Mouse (Mus musculus): ENCODE results near the gene Mgat4d. TPM values are rescaled to one million over a fixed set of nuclear protein-coding genes. Genes with fewer than 3 reads are reported as not detected.

The Mgat4d gene
- polyA plus RNA-seq, 1 experiment from 2014 or later, result not detected

DNA sequence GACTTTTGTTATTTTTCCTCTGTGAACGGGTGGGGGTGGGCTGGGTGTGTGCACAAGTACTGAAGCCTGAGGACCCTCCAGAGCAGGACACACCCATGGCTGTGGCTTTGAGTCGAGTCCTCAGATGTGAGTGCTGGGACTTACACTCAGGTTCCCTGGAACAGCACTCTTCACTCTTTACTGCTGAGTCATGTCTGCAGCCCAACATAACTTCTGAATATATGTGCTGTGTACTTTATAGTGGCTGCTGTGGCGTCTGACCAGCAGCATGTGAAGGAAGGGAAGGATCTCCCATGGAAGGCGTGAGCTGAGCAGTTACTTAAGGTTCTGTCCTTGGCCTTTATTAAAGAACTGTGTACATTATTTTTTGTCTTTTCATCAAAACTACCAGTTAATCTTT lies 31.9 kb downstream of the Mgat4d start:
- Histone ChIP-seq H3K4me3 (ENCODE audit: low read depth, low read length) (no peak overlapping the region), H3K27ac (ENCODE audit: low read depth, low read length) (no peak overlapping the region), H3K4me2 (no peak overlapping the region), H3K9me3 (ENCODE audit: control insufficient read depth, low read length) (no peaks in the 10 kb centered on the region), H3K9ac (ENCODE audit: low read depth, low read length) (no peak overlapping the region), H3K4me1 (replicated peaks; ENCODE audit: control insufficient read depth, insufficient read depth, low read length) (no peaks in the 10 kb centered on the region), H3K36me3 (ENCODE audit: control insufficient read depth, insufficient read depth, low read length) (no peaks in the 10 kb centered on the region), H3K27me3 (replicated peaks; ENCODE audit: control insufficient read depth, insufficient read depth, low read length) (no peaks in the 10 kb centered on the region)
- DNase-seq (ENCODE audit: low spot score), result no peak
- WGBS, result 55% methylated on average over 4 of the region's 4 CpGs
- ATAC-seq (replicated peaks; ENCODE audit: low FRiP score), result 0 out of 2 replicates have a peak, but pooled peaks have one; percentile 20

- no peak overlapping the region for H3K4me3 ChIP-seq (ENCODE audit: low read depth, low read length)
- H3K27ac ChIP-seq (ENCODE audit: low read depth, low read length), result no peak overlapping the region
- H3K9me3 ChIP-seq (ENCODE audit: control insufficient read depth, low read length), result no peaks in the 10 kb centered on the region
- WGBS, result 74% methylated on average over 2 of the region's 2 CpGs
- no peak for DNase-seq (ENCODE audit: low spot score)
- H3K4me2 ChIP-seq, result no peak overlapping the region
- no peaks in the 10 kb centered on the region for H3K36me3 ChIP-seq (ENCODE audit: control insufficient read depth, insufficient read depth, low read length)
- H3K9ac ChIP-seq (ENCODE audit: low read depth, low read length), result no peak overlapping the region
- no peaks in the 10 kb centered on the region for H3K4me1 ChIP-seq (replicated peaks; ENCODE audit: control insufficient read depth, insufficient read depth, low read length)
- H3K27me3 ChIP-seq (replicated peaks; ENCODE audit: control insufficient read depth, insufficient read depth, low read length), result no peaks in the 10 kb centered on the region
- no peak for ATAC-seq (replicated peaks; ENCODE audit: low FRiP score)
Observed at GRCm38 (mm10) chr8:83381016-83381415, 32.7 kb downstream of the Mgat4d start.

DNA sequence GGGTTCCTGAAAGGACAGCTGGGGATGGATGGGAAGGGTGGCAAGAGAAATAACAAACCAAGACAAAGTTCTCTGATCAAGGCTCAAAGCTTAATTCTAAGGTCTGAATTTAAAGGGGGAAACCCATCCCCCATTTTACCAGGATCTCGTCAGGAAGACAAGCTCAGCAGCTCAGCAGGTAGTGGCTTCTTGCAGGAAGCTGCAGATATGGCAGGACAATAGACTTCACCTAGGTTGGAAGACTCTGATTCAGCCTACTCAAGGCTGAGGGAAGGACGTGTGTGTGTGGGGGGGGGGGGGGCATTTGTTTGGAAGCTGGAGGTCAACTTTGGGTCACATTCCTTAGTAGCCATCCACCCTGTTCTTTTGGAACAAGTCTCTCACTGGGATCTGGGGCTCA lies 34.6 kb downstream of the Mgat4d start:
- WGBS, result 13% methylated on average over 2 of the region's 2 CpGs
- DNase-seq (ENCODE audit: low spot score), result no peak

DNA sequence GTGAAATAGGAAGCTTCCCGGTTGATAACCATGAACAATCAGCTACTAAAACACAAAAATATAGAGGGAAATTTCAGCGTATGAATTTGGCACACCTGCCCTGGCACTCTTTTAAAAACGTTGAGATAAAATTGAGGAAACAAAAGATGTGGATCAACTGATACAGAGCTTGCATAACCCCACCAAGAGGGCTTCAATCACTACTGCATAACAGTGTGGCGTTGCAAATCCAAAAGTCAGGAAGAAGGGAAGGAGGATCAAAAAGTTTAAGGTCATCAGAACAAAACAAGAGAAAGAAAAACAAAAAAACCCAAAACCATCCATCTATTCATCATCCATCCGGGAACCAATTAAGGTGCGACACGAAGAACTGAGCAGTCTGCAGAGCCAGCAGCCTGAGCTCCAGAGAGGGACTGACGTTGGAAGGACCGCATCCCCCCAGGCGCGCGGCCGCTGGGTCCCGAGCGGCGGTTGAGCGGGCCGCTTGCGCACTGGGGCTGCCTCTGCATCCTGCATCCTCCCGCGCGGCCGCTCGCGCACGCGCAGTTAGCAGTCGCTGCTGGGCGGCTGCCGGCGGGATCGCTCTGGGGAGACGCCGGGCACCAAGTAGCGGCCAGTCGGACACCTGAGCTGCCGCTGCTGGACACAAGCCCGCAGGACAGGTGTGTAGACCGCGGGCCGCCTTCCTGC lies 41.2 kb downstream of the Mgat4d start, which contains the start of gene Clgn:
Gene Clgn (plus strand): TSS at position 552 of the 690 bp plus-strand sequence.
- Histone ChIP-seq H3K9me3 (ENCODE audit: control insufficient read depth, low read length) (no peaks in the 10 kb centered on the region), H3K4me1 (replicated peaks; ENCODE audit: control insufficient read depth, insufficient read depth, low read length) (no peaks in the 10 kb centered on the region; the same call in 1 of the 2 replicates), H3K9ac (ENCODE audit: low read depth, low read length) (no peak within 1 kb of the TSS), H3K36me3 (ENCODE audit: control insufficient read depth, insufficient read depth, low read length) (no peaks in the 10 kb centered on the region), H3K27ac (ENCODE audit: low read depth, low read length) (no peak within 1 kb of the TSS), H3K4me2 (peak within 1 kb of the TSS; percentile 64), H3K4me3 (ENCODE audit: low read depth, low read length) (peak within 1 kb of the TSS; percentile 47), H3K27me3 (replicated peaks; ENCODE audit: control insufficient read depth, insufficient read depth, low read length) (peaks cover 30% of the 10 kb centered on the region)
- WGBS, result 4% methylated on average over 41 of the region's 41 CpGs
- DNase-seq (ENCODE audit: low spot score), result peak; percentile 59
- ATAC-seq (replicated peaks; ENCODE audit: low FRiP score), result peak; percentile 65

More for the DNA sequence above, 34.6 kb downstream of the Mgat4d start:
- Histone ChIP-seq H3K36me3 (ENCODE audit: control insufficient read depth, insufficient read depth, low read length) (no peaks in the 10 kb centered on the region), H3K27me3 (replicated peaks; ENCODE audit: control insufficient read depth, insufficient read depth, low read length) (peaks cover 5% of the 10 kb centered on the region; the same call in 1 of the 2 replicates), H3K9ac (ENCODE audit: low read depth, low read length) (no peak overlapping the region), H3K4me1 (replicated peaks; ENCODE audit: control insufficient read depth, insufficient read depth, low read length) (no peaks in the 10 kb centered on the region), H3K9me3 (ENCODE audit: control insufficient read depth, low read length) (no peaks in the 10 kb centered on the region), H3K4me3 (ENCODE audit: low read depth, low read length) (no peak overlapping the region), H3K27ac (ENCODE audit: low read depth, low read length) (no peak overlapping the region), H3K4me2 (no peak overlapping the region)
- ATAC-seq (replicated peaks; ENCODE audit: low FRiP score), result no peak

DNA sequence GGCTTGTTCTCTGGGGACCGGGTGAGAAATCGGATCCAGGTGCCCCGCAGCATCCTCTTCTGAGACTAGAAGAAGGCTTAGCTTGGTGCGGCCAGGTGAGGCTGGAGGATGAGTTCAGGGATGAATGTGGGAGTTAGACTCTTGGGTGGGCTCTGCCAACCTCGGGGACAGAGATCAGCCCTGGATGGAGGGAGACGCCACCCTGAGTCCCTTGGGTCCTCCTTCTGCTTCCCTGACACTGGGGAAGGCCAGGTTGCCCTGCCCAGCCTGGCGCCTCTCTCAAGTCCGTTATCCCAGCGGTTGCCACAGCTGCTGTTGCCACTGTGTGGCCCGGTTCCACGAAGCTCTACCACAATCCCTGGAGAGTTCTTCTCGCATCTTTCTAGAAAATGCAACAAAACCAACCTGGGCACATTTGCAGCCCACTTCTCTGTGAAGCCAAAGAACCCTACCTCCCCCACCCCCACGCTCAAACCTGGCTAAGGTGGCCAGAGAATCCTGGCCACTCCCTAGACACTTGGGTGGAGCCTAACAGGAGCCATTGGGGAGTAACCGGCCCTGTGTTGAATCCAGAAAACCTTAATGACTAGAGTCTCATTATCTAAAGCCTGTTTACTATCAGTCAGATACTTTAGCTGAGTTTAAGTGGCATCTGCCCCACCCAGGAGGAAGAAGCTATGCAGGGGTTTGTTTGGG lies 41.9 kb downstream of the Mgat4d start:
- Histone ChIP-seq H3K9ac (ENCODE audit: low read depth, low read length) (no peak overlapping the region), H3K4me3 (ENCODE audit: low read depth, low read length) (peak overlapping the region; percentile 47), H3K27ac (ENCODE audit: low read depth, low read length) (no peak overlapping the region), H3K4me1 (replicated peaks; ENCODE audit: control insufficient read depth, insufficient read depth, low read length) (no peaks in the 10 kb centered on the region; the same call in 1 of the 2 replicates), H3K27me3 (replicated peaks; ENCODE audit: control insufficient read depth, insufficient read depth, low read length) (peaks cover 30% of the 10 kb centered on the region), H3K4me2 (peak overlapping the region; percentile 64), H3K9me3 (ENCODE audit: control insufficient read depth, low read length) (no peaks in the 10 kb centered on the region), H3K36me3 (ENCODE audit: control insufficient read depth, insufficient read depth, low read length) (no peaks in the 10 kb centered on the region)
- DNase-seq (ENCODE audit: low spot score) (no peak), ATAC-seq (replicated peaks; ENCODE audit: low FRiP score) (no peak; the same call in 1 of the 2 replicates)
- WGBS, result 17% methylated on average over 14 of the region's 14 CpGs

DNA sequence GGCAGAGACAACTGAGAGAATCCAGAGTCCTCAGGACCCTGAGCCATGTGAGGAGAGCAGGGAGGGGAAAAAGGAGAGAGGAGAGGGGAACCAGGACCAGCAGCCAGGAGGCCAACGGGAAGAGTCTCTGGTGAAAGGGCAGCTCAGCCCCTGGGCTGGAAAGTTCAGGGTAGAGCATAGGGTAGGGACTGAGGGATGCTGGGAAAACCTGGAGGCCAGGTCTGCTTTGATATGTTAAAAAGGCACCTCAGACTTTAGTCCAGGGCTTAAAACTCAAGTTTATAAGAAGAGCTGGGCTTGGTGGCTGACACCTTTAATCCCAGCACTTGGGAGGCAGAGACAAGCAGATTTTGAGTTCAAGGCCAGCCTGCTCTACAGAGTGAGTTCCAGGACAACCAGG lies 44.2 kb downstream of the Mgat4d start:
- Histone ChIP-seq H3K27ac (ENCODE audit: low read depth, low read length) (no peak overlapping the region), H3K9ac (ENCODE audit: low read depth, low read length) (no peak overlapping the region), H3K4me2 (no peak overlapping the region), H3K9me3 (ENCODE audit: control insufficient read depth, low read length) (no peaks in the 10 kb centered on the region), H3K4me3 (ENCODE audit: low read depth, low read length) (no peak overlapping the region), H3K27me3 (replicated peaks; ENCODE audit: control insufficient read depth, insufficient read depth, low read length) (peaks cover 28% of the 10 kb centered on the region), H3K36me3 (ENCODE audit: control insufficient read depth, insufficient read depth, low read length) (no peaks in the 10 kb centered on the region), H3K4me1 (replicated peaks; ENCODE audit: control insufficient read depth, insufficient read depth, low read length) (no peaks in the 10 kb centered on the region; the same call in 1 of the 2 replicates)
- DNase-seq (ENCODE audit: low spot score) (no peak), ATAC-seq (replicated peaks; ENCODE audit: low FRiP score) (no peak)
- WGBS, result 69% methylated on average over 1 of the region's 1 CpGs

DNA sequence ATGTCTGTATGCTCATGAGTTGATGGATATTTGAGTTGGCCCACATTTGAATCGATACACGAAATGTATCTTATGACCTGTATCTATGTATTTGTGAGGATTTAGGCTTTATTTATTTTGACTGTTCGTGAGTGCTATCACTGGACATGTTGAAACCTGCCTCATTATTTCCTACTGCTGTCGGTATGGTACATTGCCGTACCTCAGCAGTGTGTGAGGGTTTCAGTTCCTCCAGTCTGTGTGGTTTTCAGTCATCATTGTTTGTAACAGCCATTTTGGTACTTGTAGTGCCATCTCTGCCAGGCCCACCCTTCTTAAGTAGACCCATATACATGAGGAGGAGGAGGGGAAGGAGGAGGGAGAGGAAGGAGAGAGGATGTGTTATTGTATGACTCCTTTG lies 46.1 kb downstream of the Mgat4d start:
- no peaks in the 10 kb centered on the region for H3K36me3 ChIP-seq (ENCODE audit: control insufficient read depth, insufficient read depth, low read length)
- DNase-seq (ENCODE audit: low spot score) (no peak), ATAC-seq (replicated peaks; ENCODE audit: low FRiP score) (no peak)
- no peak overlapping the region for H3K4me3 ChIP-seq (ENCODE audit: low read depth, low read length)
- H3K27me3 ChIP-seq (replicated peaks; ENCODE audit: control insufficient read depth, insufficient read depth, low read length), result peaks cover 12% of the 10 kb centered on the region
- WGBS, result 88% methylated on average over 5 of the region's 5 CpGs
- no peak overlapping the region for H3K4me2 ChIP-seq
- H3K9ac ChIP-seq (ENCODE audit: low read depth, low read length), result no peak overlapping the region
- no peaks in the 10 kb centered on the region for H3K9me3 ChIP-seq (ENCODE audit: control insufficient read depth, low read length)
- H3K27ac ChIP-seq (ENCODE audit: low read depth, low read length), result no peak overlapping the region
- no peaks in the 10 kb centered on the region; the same call in 1 of the 2 replicates for H3K4me1 ChIP-seq (replicated peaks; ENCODE audit: control insufficient read depth, insufficient read depth, low read length)

DNA sequence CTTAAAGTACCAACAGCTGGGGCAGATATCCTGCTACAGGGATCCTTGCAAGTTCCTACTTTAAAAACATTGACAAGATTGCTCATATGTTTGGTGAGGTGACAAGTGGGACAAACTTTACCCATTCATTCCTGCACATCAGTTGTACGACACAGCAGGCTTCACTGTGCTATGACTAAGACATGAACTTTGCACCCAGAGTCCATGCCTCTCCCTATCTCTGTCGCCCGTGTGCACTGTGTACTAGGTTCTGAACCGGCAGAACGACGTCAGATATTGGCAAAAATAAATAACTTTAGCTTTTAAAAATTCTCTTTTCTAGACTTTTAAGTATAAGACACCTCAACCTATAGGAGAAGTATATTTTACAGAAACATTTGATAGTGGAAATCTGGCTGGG lies 48.4 kb downstream of the Mgat4d start:
- Histone ChIP-seq H3K4me2 (no peak overlapping the region), H3K4me3 (ENCODE audit: low read depth, low read length) (no peak overlapping the region), H3K27me3 (replicated peaks; ENCODE audit: control insufficient read depth, insufficient read depth, low read length) (no peaks in the 10 kb centered on the region), H3K9me3 (ENCODE audit: control insufficient read depth, low read length) (no peaks in the 10 kb centered on the region), H3K36me3 (ENCODE audit: control insufficient read depth, insufficient read depth, low read length) (no peaks in the 10 kb centered on the region), H3K27ac (ENCODE audit: low read depth, low read length) (no peak overlapping the region), H3K9ac (ENCODE audit: low read depth, low read length) (no peak overlapping the region), H3K4me1 (replicated peaks; ENCODE audit: control insufficient read depth, insufficient read depth, low read length) (no peaks in the 10 kb centered on the region)
- WGBS, result 79% methylated on average over 6 of the region's 6 CpGs
- DNase-seq (ENCODE audit: low spot score) (no peak), ATAC-seq (replicated peaks; ENCODE audit: low FRiP score) (no peak)
